Mouse (Mus musculus): ENCODE measurements at regions not wholly inside any gene's neighbourhood (a gene's known extent, or its start where the extent isn't known, plus 50 kb on each side); places are given as distances from the start of the nearest gene placed in this dataset.

DNA sequence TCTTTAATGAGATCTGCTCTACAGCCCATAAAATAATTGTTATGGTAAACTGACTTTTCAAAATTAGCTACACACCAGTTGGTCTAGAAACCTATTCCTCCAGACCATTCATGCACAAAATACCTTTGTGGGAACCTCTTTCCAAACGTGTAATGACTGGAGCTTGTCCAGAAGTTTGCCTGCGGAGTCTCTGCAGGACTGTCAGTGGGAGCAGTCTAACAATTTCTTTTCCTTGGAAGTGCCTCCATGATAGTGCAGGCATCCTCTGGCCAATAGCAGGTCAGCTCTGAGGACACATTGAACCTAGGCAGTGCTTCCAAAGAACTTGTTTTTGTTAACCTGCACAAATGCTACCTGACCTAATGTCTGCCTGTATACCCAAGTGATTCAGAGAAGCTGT lies 932.3 kb downstream of the Pcdh9 start:
- no peak for DNase-seq (ENCODE audit: low read depth, low spot score)
- Histone ChIP-seq H3K27ac (ENCODE audit: control insufficient read depth, low read depth, low read length) (no peak overlapping the region), H3K27me3 (ENCODE audit: control insufficient read depth in 1 of 2, insufficient read depth in 2 of 2, low read length in 2 of 2) (no peaks in the 10 kb centered on the region), H3K4me1 (ENCODE audit: control insufficient read depth in 1 of 2, insufficient read depth in 2 of 2, low read length in 2 of 2) (no peaks in the 10 kb centered on the region), H3K36me3 (ENCODE audit: control insufficient read depth in 1 of 2, insufficient read depth in 2 of 2, low read length in 2 of 2) (no peaks in the 10 kb centered on the region), H3K9ac (ENCODE audit: control insufficient read depth, low read depth, low read length, poor library complexity, severe bottlenecking) (no peak overlapping the region), H3K9me3 (replicated peaks; ENCODE audit: insufficient read depth, low read length) (no peaks in the 10 kb centered on the region), H3K79me2 (ENCODE audit: control insufficient read depth, insufficient read depth, low read length, poor library complexity) (no peaks in the 10 kb centered on the region), H3K4me3 (ENCODE audit: control insufficient read depth in 1 of 2, insufficient read depth in 1 of 2, low read depth in 2 of 2, low read length in 2 of 2) (no peak overlapping the region)
- no peak for TF ChIP-seq SMC3 (IDR thresholded peaks at IDR 0.05; ENCODE audit: low read depth, low read length)
- no peak for TF ChIP-seq E2F4 (IDR thresholded peaks at IDR 0.05; ENCODE audit: borderline replicate concordance, low read depth, low read length)
- no peak for TF ChIP-seq ETS1 (IDR thresholded peaks at IDR 0.05; ENCODE audit: low read depth, low read length)
- TF ChIP-seq POLR2A (IDR thresholded peaks at IDR 0.05; ENCODE audit: control insufficient read depth in 1 of 2, insufficient read depth in 1 of 2, low read depth in 1 of 2, low read length in 2 of 2, poor library complexity in 1 of 2) = no peak
- TF ChIP-seq TAL1 (IDR thresholded peaks at IDR 0.05; ENCODE audit: low read length) = no peak
- TF ChIP-seq ZMIZ1 (IDR thresholded peaks at IDR 0.05; ENCODE audit: low read depth, low read length) = no peak
- TF ChIP-seq EP300 (IDR thresholded peaks at IDR 0.05; ENCODE audit: low read depth in 1 of 2, low read length in 2 of 2) = no peak
- no peak for TF ChIP-seq RAD21 (IDR thresholded peaks at IDR 0.05; ENCODE audit: low read depth, low read length)
- TF ChIP-seq USF1 (IDR thresholded peaks at IDR 0.05; ENCODE audit: low read depth, low read length) = no peak
- TF ChIP-seq POLR2AphosphoS2 (IDR thresholded peaks at IDR 0.05; ENCODE audit: low read length) = no peak
- no peak for TF ChIP-seq NELFE (IDR thresholded peaks at IDR 0.05; ENCODE audit: low read depth, low read length)
- no peak for TF ChIP-seq MAZ (IDR thresholded peaks at IDR 0.05; ENCODE audit: low read depth, low read length)
- no peak for TF ChIP-seq SIN3A (IDR thresholded peaks at IDR 0.05; ENCODE audit: low read length)
- no peak for TF ChIP-seq ZNF384 (IDR thresholded peaks at IDR 0.05; ENCODE audit: low read depth, low read length)
- no peak for TF ChIP-seq KAT2A (conservative IDR thresholded peaks at IDR 0.05; ENCODE audit: low read depth, low read length)
- TF ChIP-seq UBTF (IDR thresholded peaks at IDR 0.05; ENCODE audit: borderline replicate concordance, insufficient read depth, low read depth, low read length) = no peak
- no peak for TF ChIP-seq ZC3H11A (IDR thresholded peaks at IDR 0.05; ENCODE audit: low read depth, low read length)

- no peaks in the 10 kb centered on the region for H3K36me3 ChIP-seq (ENCODE audit: control insufficient read depth in 1 of 2, insufficient read depth in 2 of 2, low read length in 2 of 2)
- no peaks in the 10 kb centered on the region for H3K79me2 ChIP-seq (ENCODE audit: control insufficient read depth, insufficient read depth, low read length, poor library complexity)
- H3K27ac ChIP-seq (ENCODE audit: control insufficient read depth, low read depth, low read length) = no peak overlapping the region
- H3K27me3 ChIP-seq (ENCODE audit: control insufficient read depth in 1 of 2, insufficient read depth in 2 of 2, low read length in 2 of 2) = no peaks in the 10 kb centered on the region
- DNase-seq (ENCODE audit: low read depth, low spot score) = no peak
- no peaks in the 10 kb centered on the region for H3K4me1 ChIP-seq (ENCODE audit: control insufficient read depth in 1 of 2, insufficient read depth in 2 of 2, low read length in 2 of 2)
- no peak overlapping the region for H3K9ac ChIP-seq (ENCODE audit: control insufficient read depth, low read depth, low read length, poor library complexity, severe bottlenecking)
- TF ChIP-seq USF2 (IDR thresholded peaks at IDR 0.05; ENCODE audit: borderline replicate concordance in 1 of 2, insufficient read depth in 1 of 2, low read depth in 1 of 2, low read length in 2 of 2) = no peak
- no peak for TF ChIP-seq KAT2A (conservative IDR thresholded peaks at IDR 0.05; ENCODE audit: low read depth, low read length)
- no peak for TF ChIP-seq RAD21 (IDR thresholded peaks at IDR 0.05; ENCODE audit: low read depth, low read length)
- no peak for TF ChIP-seq RCOR1 (IDR thresholded peaks at IDR 0.05; ENCODE audit: low read depth, low read length)
- no peak for TF ChIP-seq POLR2A (IDR thresholded peaks at IDR 0.05; ENCODE audit: control insufficient read depth in 1 of 2, insufficient read depth in 1 of 2, low read depth in 1 of 2, low read length in 2 of 2, poor library complexity in 1 of 2)
- no peak for TF ChIP-seq MAZ (IDR thresholded peaks at IDR 0.05; ENCODE audit: low read depth, low read length)
- no peak for TF ChIP-seq POLR2AphosphoS5 (IDR thresholded peaks at IDR 0.05; ENCODE audit: borderline replicate concordance, low read depth, low read length)
- TF ChIP-seq CHD1 (IDR thresholded peaks at IDR 0.05; ENCODE audit: low read depth, low read length) = no peak
- TF ChIP-seq TAL1 (IDR thresholded peaks at IDR 0.05; ENCODE audit: low read length) = no peak
- H3K9me3 ChIP-seq (replicated peaks; ENCODE audit: insufficient read depth, low read length) = no peaks in the 10 kb centered on the region
- no peak overlapping the region for H3K4me3 ChIP-seq (ENCODE audit: control insufficient read depth in 1 of 2, insufficient read depth in 1 of 2, low read depth in 2 of 2, low read length in 2 of 2)
Measured at GRCm38 (mm10) chr14:92955485-92955884, 935.0 kb downstream of the Pcdh9 start.

Data from MEL (cell line).